Mouse (Mus musculus) megakaryocyte, embryonic 14.5 days (primary cell): ENCODE measurements around the gene Prune1.

Experiments
- FLI1 ChIP-seq: IDR thresholded peaks from 2 replicates; pipeline ENCODE4 v1.6.1; 2012; ENCODE audit warnings: low read length, inconsistent platforms, mixed read lengths
- GATA1 ChIP-seq: IDR thresholded peaks from 3 replicates; pipeline ENCODE4 v1.6.1; 2012; ENCODE audit warnings: mixed read lengths, low read length, inconsistent platforms, borderline replicate concordance

- TF ChIP-seq FLI1 (no peak), GATA1 (no peak)
Observed at GRCm38 (mm10) chr3:95237541-95238099, 44.3 kb downstream of the Prune1 start.
